Mouse (Mus musculus) T-helper 2 cell (primary cell): ENCODE measurements around the gene Slc36a1.

ENCODE experiments used
- in situ Hi-C: fragments of 300-600 bp; cut with MboI, MseI; formaldehyde crosslinking; loops from one replicate; pipeline ENCODE4 v1.15.1; 2025; ENCODE audit warnings: high pct_unique_total_duplicates

Gene Slc36a1

DNA sequence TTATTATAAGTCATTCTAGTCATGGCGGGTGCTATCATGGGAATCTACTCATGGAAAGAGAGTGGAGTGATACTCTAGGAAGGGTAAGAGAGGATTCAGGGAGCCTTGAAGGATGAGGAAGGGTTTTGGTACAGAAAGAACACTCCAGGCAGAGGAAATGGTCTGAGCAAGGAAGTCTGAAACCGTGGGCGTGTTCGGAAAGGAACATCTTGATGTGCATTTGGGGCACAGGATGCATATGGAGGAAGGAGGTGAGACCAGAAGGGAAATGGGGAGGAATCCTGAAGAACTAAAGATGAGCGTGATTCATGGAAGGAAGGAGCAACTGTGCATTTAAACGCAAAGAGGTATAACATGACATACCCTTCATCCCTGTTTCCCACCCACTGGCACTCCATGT is 64.4 kb downstream of the Slc36a1 start:
- in situ Hi-C loops = no loop called here

DNA sequence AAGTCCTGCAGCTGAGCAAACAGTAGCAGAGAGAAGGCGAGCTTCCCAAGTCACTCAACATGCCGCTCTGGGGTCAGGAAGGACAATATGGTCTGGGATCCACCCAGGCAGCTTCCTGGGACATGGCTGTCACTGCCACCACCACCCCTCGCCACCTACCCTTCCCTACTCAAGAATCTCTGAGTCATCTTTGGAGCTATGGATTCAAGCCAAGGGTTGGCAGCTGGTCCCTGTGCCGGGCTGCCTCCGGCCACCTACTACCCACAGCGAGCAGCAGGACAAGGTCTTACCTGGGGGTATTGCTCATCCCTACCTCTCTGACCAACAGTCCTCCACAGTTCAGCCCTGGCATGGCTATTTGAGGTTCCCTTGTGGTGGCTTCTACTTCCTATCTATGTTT is 70.6 kb downstream of the Slc36a1 start:
- in situ Hi-C loops = no loop called here
